Mouse (Mus musculus) embryonic facial prominence, embryonic 11.5 days (tissue): ENCODE measurements around the gene Meis2. TPM values are rescaled to one million over a fixed set of nuclear protein-coding genes. Genes with fewer than 3 reads are reported as not detected.

Source experiments
- ATAC-seq: fragments of 200-750 bp; cut with Nextera tagmentation; replicated peaks from 2 replicates; pipeline ENCODE4 v1.8.0; 2017; ENCODE audit warnings: low read depth; ENCODE audit not compliant: insufficient number of reproducible peaks, low FRiP score, low TSS enrichment
- DNase-seq: peaks from one replicate; pipeline ENCODE4 v3.0.0-alpha.2; 2015; ENCODE audit warnings: low spot score
- H3K27ac ChIP-seq: fragments of 300-500 bp; sonication (generic); replicated peaks from 2 replicates; pipeline ENCODE4 v1.5.1; 2014; ENCODE audit warnings: mild to moderate bottlenecking, low read depth, low read length, control low read depth
- H3K27me3 ChIP-seq: fragments of 300-500 bp; sonication (generic); 2 replicates; pipeline ENCODE4 v1.6.1; 2014; ENCODE audit warnings: mild to moderate bottlenecking, low read length, moderate library complexity, mixed read lengths; ENCODE audit not compliant: control insufficient read depth, insufficient read depth
- H3K36me3 ChIP-seq: fragments of 300-500 bp; sonication (generic); replicated peaks from 2 replicates; pipeline ENCODE4 v1.6.1; 2014; ENCODE audit warnings: low read depth, mild to moderate bottlenecking, low read length, moderate library complexity, mixed read lengths; ENCODE audit not compliant: control insufficient read depth, insufficient read depth
- H3K4me1 ChIP-seq: fragments of 300-500 bp; sonication (generic); 2 replicates; pipeline ENCODE4 v1.6.1; 2014; ENCODE audit warnings: low read length, mixed read lengths; ENCODE audit not compliant: control insufficient read depth, insufficient read depth
- H3K4me2 ChIP-seq: fragments of 300-500 bp; sonication (generic); 2 replicates; pipeline ENCODE4 v1.6.1; 2014; ENCODE audit warnings: low read depth, mild to moderate bottlenecking, control low read depth, low read length, moderate library complexity
- H3K4me3 ChIP-seq: fragments of 300-500 bp; sonication (generic); 2 replicates; pipeline ENCODE4 v1.5.1; 2014; ENCODE audit warnings: low read depth, low read length, control low read depth
- H3K9ac ChIP-seq: fragments of 300-500 bp; sonication (generic); replicated peaks from 2 replicates; pipeline ENCODE4 v1.6.1; 2014; ENCODE audit warnings: mild to moderate bottlenecking, control low read depth, low read length
- H3K9me3 ChIP-seq: fragments of 300-500 bp; sonication (generic); replicated peaks from 2 replicates; pipeline ENCODE4 v1.6.1; 2016; ENCODE audit warnings: mild to moderate bottlenecking, low read length, inconsistent platforms, mixed read lengths; ENCODE audit not compliant: control insufficient read depth
- WGBS: fragments of 180-500 bp; shearing (Covaris S2); extraction: QIAGEN DNeasy Blood & Tissue Kit; methylation state at CpG from one replicate; pipeline ENCODE4 v1.1.7; 2014; 5-methylcytosine and 5-hydroxymethylcytosine counted together
- polyA plus RNA-seq: library from polyadenylated mRNA; unstranded; fragments of >200 nt; fragmentation: Nextera tagmentation; extraction: Ambion mirVana; gene quantifications from 2 replicates; pipeline ENCODE4 v1.2.1, GENCODE M21; 2014

Meis2 gene
- polyA plus RNA-seq, 1 experiment from 2014 or later = 65.3 TPM

- Histone ChIP-seq H3K27ac (no peak overlapping the region), H3K9me3 (no peaks in the 10 kb centered on the region), H3K9ac (no peak overlapping the region), H3K4me3 (no peak overlapping the region), H3K4me2 (no peak overlapping the region), H3K4me1 (no peaks in the 10 kb centered on the region), H3K36me3 (no peaks in the 10 kb centered on the region), H3K27me3 (no peaks in the 10 kb centered on the region)
- no peak for ATAC-seq
- 55% methylated on average over 6 of the region's 6 CpGs for WGBS
- no peak for DNase-seq
These were observed 172.5 kb downstream of the Meis2 start for GRCm38 (mm10) chr2:115893113-115893512.

- H3K27ac ChIP-seq = no peak overlapping the region
- no peaks in the 10 kb centered on the region for H3K9me3 ChIP-seq
- WGBS = 51% methylated on average over 2 of the region's 2 CpGs
- no peaks in the 10 kb centered on the region for H3K36me3 ChIP-seq
- H3K27me3 ChIP-seq = no peaks in the 10 kb centered on the region
- no peak overlapping the region for H3K4me2 ChIP-seq
- H3K9ac ChIP-seq = no peak overlapping the region
- DNase-seq (no peak), ATAC-seq (no peak)
- no peaks in the 10 kb centered on the region for H3K4me1 ChIP-seq
- H3K4me3 ChIP-seq = no peak overlapping the region
These were observed 174.9 kb downstream of the Meis2 start for GRCm38 (mm10) chr2:115890715-115891114.

- no peaks in the 10 kb centered on the region for H3K9me3 ChIP-seq
- H3K36me3 ChIP-seq = no peaks in the 10 kb centered on the region
- no peak overlapping the region for H3K4me2 ChIP-seq
- no peak for DNase-seq
- H3K4me1 ChIP-seq = no peaks in the 10 kb centered on the region
- ATAC-seq = no peak
- no peak overlapping the region for H3K9ac ChIP-seq
- H3K27me3 ChIP-seq = no peaks in the 10 kb centered on the region
- WGBS = 86% methylated on average over 3 of the region's 3 CpGs
- no peak overlapping the region for H3K27ac ChIP-seq
- H3K4me3 ChIP-seq = no peak overlapping the region
These were observed 175.6 kb downstream of the Meis2 start for GRCm38 (mm10) chr2:115890030-115890429.

GRCm38 (mm10) chr2:115889212-115889611 is 176.4 kb downstream of the Meis2 start:
- WGBS = 83% methylated on average over 4 of the region's 4 CpGs
- no peak for ATAC-seq
- H3K27me3 ChIP-seq = no peaks in the 10 kb centered on the region
- H3K4me2 ChIP-seq = no peak overlapping the region
- no peak overlapping the region for H3K4me3 ChIP-seq
- no peak for DNase-seq
- H3K4me1 ChIP-seq = no peaks in the 10 kb centered on the region
- H3K9me3 ChIP-seq = no peaks in the 10 kb centered on the region
- no peak overlapping the region for H3K9ac ChIP-seq
- H3K36me3 ChIP-seq = no peaks in the 10 kb centered on the region
- H3K27ac ChIP-seq = no peak overlapping the region

- no peak overlapping the region for H3K9ac ChIP-seq
- H3K9me3 ChIP-seq = no peaks in the 10 kb centered on the region
- no peak overlapping the region for H3K27ac ChIP-seq
- no peak overlapping the region for H3K4me3 ChIP-seq
- no peak overlapping the region for H3K4me2 ChIP-seq
- H3K36me3 ChIP-seq = no peaks in the 10 kb centered on the region
- H3K27me3 ChIP-seq = no peaks in the 10 kb centered on the region
- ATAC-seq (no peak), DNase-seq (no peak)
- H3K4me1 ChIP-seq = no peaks in the 10 kb centered on the region
- 80% methylated on average over 5 of the region's 5 CpGs for WGBS
These were observed 177.1 kb downstream of the Meis2 start for GRCm38 (mm10) chr2:115888336-115889077.

- ATAC-seq (no peak), DNase-seq (no peak)
- H3K36me3 ChIP-seq = no peaks in the 10 kb centered on the region
- H3K9ac ChIP-seq = no peak overlapping the region
- H3K4me1 ChIP-seq = no peaks in the 10 kb centered on the region
- WGBS = 71% methylated on average over 1 of the region's 1 CpGs
- no peaks in the 10 kb centered on the region for H3K27me3 ChIP-seq
- no peak overlapping the region for H3K4me3 ChIP-seq
- no peaks in the 10 kb centered on the region for H3K9me3 ChIP-seq
- H3K27ac ChIP-seq = no peak overlapping the region
- H3K4me2 ChIP-seq = no peak overlapping the region
These were observed 178.0 kb downstream of the Meis2 start for GRCm38 (mm10) chr2:115887631-115888030.

- H3K4me2 ChIP-seq = no peak overlapping the region
- no peak for ATAC-seq
- no peaks in the 10 kb centered on the region for H3K4me1 ChIP-seq
These were observed 181.5 kb downstream of the Meis2 start for GRCm38 (mm10) chr2:115884184-115884583.

GRCm38 (mm10) chr2:115883520-115883919 is 182.1 kb downstream of the Meis2 start:
- Histone ChIP-seq H3K27ac (no peak overlapping the region), H3K4me1 (no peaks in the 10 kb centered on the region), H3K4me3 (no peak overlapping the region), H3K9ac (no peak overlapping the region), H3K9me3 (no peaks in the 10 kb centered on the region), H3K27me3 (no peaks in the 10 kb centered on the region), H3K36me3 (no peaks in the 10 kb centered on the region), H3K4me2 (no peak overlapping the region)
- no peak for ATAC-seq
- no peak for DNase-seq
- WGBS = 62% methylated on average over 10 of the region's 10 CpGs

More at GRCm38 (mm10) chr2:115884184-115884583, 181.5 kb downstream of the Meis2 start:
- no peak overlapping the region for H3K27ac ChIP-seq
- DNase-seq = no peak
- no peaks in the 10 kb centered on the region for H3K36me3 ChIP-seq
- whole genome bisulfite sequencing = 71% methylated on average over 9 of the region's 9 CpGs
- no peak overlapping the region for H3K9ac ChIP-seq
- no peaks in the 10 kb centered on the region for H3K9me3 ChIP-seq
- no peak overlapping the region for H3K4me3 ChIP-seq
- H3K27me3 ChIP-seq = no peaks in the 10 kb centered on the region
